Comparison of ENCODE assay signal across 21 mouse cellular contexts in genomic region chr3:36764741-36765140, GRCm38 (mm10).
A peak's percentile ranks its signal among the peaks of the same experiment; 100 is the strongest.
DNase-seq lines count a peak whose midpoint lies in the region; ATAC-seq lines count a peak whose summit lies in the region.
"Had no signal": no experiment of that assay in that cellular context is flagged by ENCODE, and none has a peak within 500 bp of the region (broad histone marks: within the 10 kb centered on the region; RNA-seq: fewer than 3 reads in every experiment).

No protein-coding gene starts in this region.

- H3K4me3 ChIP-seq in heart, embryonic 10.5 days: no peak overlapping the region
- H3K4me3 ChIP-seq in midbrain, embryonic 16.5 days (ENCODE audit: low read depth, low read length): no peak overlapping the region
- H3K4me3 ChIP-seq: forebrain, embryonic 10.5 days; heart, adult 2 months; hindbrain, embryonic 13.5 days; limb, embryonic 13.5 days; liver, embryonic 12.5 days; midbrain, embryonic 12.5 days had no signal

- H3K9ac ChIP-seq in midbrain, embryonic 16.5 days (ENCODE audit: low read depth, low read length): no peak overlapping the region
- H3K9ac ChIP-seq: hindbrain, embryonic 13.5 days; limb, embryonic 13.5 days; liver, embryonic 12.5 days; midbrain, embryonic 12.5 days had no signal

- H3K27me3 ChIP-seq in heart, embryonic 10.5 days (ENCODE audit: insufficient read depth, poor library complexity, severe bottlenecking): no peaks in the 10 kb centered on the region
- no peaks in the 10 kb centered on the region for H3K27me3 ChIP-seq in midbrain, embryonic 16.5 days (ENCODE audit: control insufficient read depth, insufficient read depth, low read depth, low read length)
- H3K27me3 ChIP-seq: hindbrain, embryonic 13.5 days; limb, embryonic 13.5 days; liver, embryonic 12.5 days; midbrain, embryonic 12.5 days had no signal

- 76% methylated on average over 2 of the region's 2 CpGs for WGBS in heart, embryonic 10.5 days
- WGBS in midbrain, embryonic 16.5 days: 60% methylated on average over 2 of the region's 2 CpGs

- no peaks in the 10 kb centered on the region for H3K9me3 ChIP-seq in heart, embryonic 10.5 days
- no peaks in the 10 kb centered on the region for H3K9me3 ChIP-seq in midbrain, embryonic 16.5 days (replicated peaks; ENCODE audit: control insufficient read depth, low read length, poor library complexity, severe bottlenecking)
- H3K9me3 ChIP-seq: forebrain, embryonic 10.5 days; hindbrain, embryonic 13.5 days; limb, embryonic 13.5 days; liver, embryonic 12.5 days; midbrain, embryonic 12.5 days had no signal

- no peaks in the 10 kb centered on the region for H3K36me3 ChIP-seq in heart, embryonic 10.5 days
- no peaks in the 10 kb centered on the region for H3K36me3 ChIP-seq in midbrain, embryonic 16.5 days (ENCODE audit: control insufficient read depth, insufficient read depth, low read length)
- H3K36me3 ChIP-seq: forebrain, embryonic 10.5 days; hindbrain, embryonic 13.5 days; limb, embryonic 13.5 days; liver, embryonic 12.5 days; midbrain, embryonic 12.5 days had no signal

- no peak overlapping the region for H3K4me2 ChIP-seq in midbrain, embryonic 16.5 days (ENCODE audit: low read length)
- H3K4me2 ChIP-seq: hindbrain, embryonic 13.5 days; limb, embryonic 13.5 days; liver, embryonic 12.5 days; midbrain, embryonic 12.5 days had no signal

- no peak overlapping the region for H3K27ac ChIP-seq in heart, embryonic 10.5 days
- H3K27ac ChIP-seq in midbrain, embryonic 16.5 days (ENCODE audit: low read length): no peak overlapping the region
- H3K27ac ChIP-seq: forebrain, embryonic 10.5 days; heart, adult 2 months; hindbrain, embryonic 13.5 days; limb, embryonic 13.5 days; liver, embryonic 12.5 days; midbrain, embryonic 12.5 days; stomach, postnatal 0 days had no signal

- no peak for ATAC-seq in midbrain, embryonic 16.5 days
- ATAC-seq: forebrain, embryonic 16.5 days; liver, embryonic 12.5 days had no signal

- intact Hi-C loops in heart, postnatal 10 days (cut with DNase I): no loop called here

- no peaks in the 10 kb centered on the region for H3K4me1 ChIP-seq in heart, embryonic 10.5 days
- no peaks in the 10 kb centered on the region for H3K4me1 ChIP-seq in midbrain, embryonic 16.5 days (ENCODE audit: control insufficient read depth, insufficient read depth, low read length)
- H3K4me1 ChIP-seq: forebrain, embryonic 10.5 days; hindbrain, embryonic 13.5 days; limb, embryonic 13.5 days; liver, embryonic 12.5 days; midbrain, embryonic 12.5 days had no signal

- DNase-seq in heart, embryonic 10.5 days (ENCODE audit: low spot score): peak; percentile 48
- DNase-seq in heart, postnatal 10 days: no peak
- DNase-seq in 3T3-L1 (ENCODE audit: low read depth, low spot score) (peak; percentile 30), 416B (ENCODE audit: low read depth) (peak; percentile 36)
- peak; percentile 53 to 55 for DNase-seq in cerebellum, postnatal 10 days
- DNase-seq in urinary bladder, postnatal 10 days (ENCODE audit: low spot score): no peak
- DNase-seq: gastrocnemius, postnatal 10 days; heart, adult 2 months; heart, postnatal 36 days; kidney, adult 18-20 months; layer of hippocampus, adult 9-11 months; lung, adult 18-20 months; right cerebral cortex, postnatal 14 days had no signal

Comparison
In these comparisons a context has a peak if more than half of its experiments do, and no peak if none do; other contexts are left out.
1. DNase-seq: peak in heart, embryonic 10.5 days (single experiment), 3T3-L1 (single experiment), 416B (single experiment) and cerebellum, postnatal 10 days (2 of 2); none in heart, postnatal 10 days (0 of 2) and urinary bladder, postnatal 10 days (single experiment).